Mouse (Mus musculus) limb, embryonic 11.5 days (tissue): ENCODE results near the gene Ldah. TPM values are rescaled to one million over a fixed set of nuclear protein-coding genes. Genes with fewer than 3 reads are reported as not detected.

Experiments
- ATAC-seq: fragments of 200-750 bp; cut with Nextera tagmentation; 2 replicates; pipeline ENCODE4 v1.8.0; 2017; ENCODE audit warnings: low read depth; ENCODE audit not compliant: insufficient number of reproducible peaks, low FRiP score, low TSS enrichment
- DNase-seq: peaks from one replicate; pipeline ENCODE4 v3.0.0-alpha.2; 2015; ENCODE audit warnings: low spot score
- H3K27ac ChIP-seq: fragments of 300-500 bp; sonication (generic); replicated peaks from 2 replicates; pipeline ENCODE4 v1.5.1; 2014; ENCODE audit warnings: low read depth, mild to moderate bottlenecking, low read length
- H3K27me3 ChIP-seq: fragments of 300-500 bp; sonication (generic); 2 replicates; pipeline ENCODE4 v1.6.1; 2014; ENCODE audit warnings: mild to moderate bottlenecking, low read length, mixed read lengths; ENCODE audit not compliant: control insufficient read depth, insufficient read depth
- H3K36me3 ChIP-seq: fragments of 300-500 bp; sonication (generic); 2 replicates; pipeline ENCODE4 v1.6.1; 2014; ENCODE audit warnings: mild to moderate bottlenecking, low read length, moderate library complexity, mixed read lengths; ENCODE audit not compliant: control insufficient read depth, insufficient read depth
- H3K4me1 ChIP-seq: fragments of 300-500 bp; sonication (generic); 2 replicates; pipeline ENCODE4 v1.6.1; 2014; ENCODE audit warnings: low read length, mixed read lengths; ENCODE audit not compliant: control insufficient read depth, insufficient read depth
- H3K4me2 ChIP-seq: fragments of 300-500 bp; sonication (generic); 2 replicates; pipeline ENCODE4 v1.6.1; 2014; ENCODE audit warnings: low read depth, mild to moderate bottlenecking, moderate library complexity; ENCODE audit not compliant: severe bottlenecking
- H3K4me3 ChIP-seq: fragments of 300-500 bp; sonication (generic); 2 replicates; pipeline ENCODE4 v1.5.1; 2014; ENCODE audit warnings: low read depth, low read length
- H3K9ac ChIP-seq: fragments of 300-500 bp; sonication (generic); 2 replicates; pipeline ENCODE4 v1.6.1; 2014; ENCODE audit warnings: mild to moderate bottlenecking, low read length
- H3K9me3 ChIP-seq: fragments of 300-500 bp; sonication (generic); 2 replicates; pipeline ENCODE4 v1.6.1; 2016; ENCODE audit warnings: low read length; ENCODE audit not compliant: control insufficient read depth
- WGBS: fragments of 180-500 bp; shearing (Covaris S2); extraction: QIAGEN DNeasy Blood & Tissue Kit; methylation state at CpG from one replicate; pipeline ENCODE4 v1.1.7; 2014; 5-methylcytosine and 5-hydroxymethylcytosine counted together
- polyA plus RNA-seq: library from polyadenylated mRNA; unstranded; fragments of >200 nt; fragmentation: Nextera tagmentation; extraction: Ambion mirVana; gene quantifications from 2 replicates; pipeline ENCODE4 v1.2.1, GENCODE M21; 2014

Gene Ldah
- polyA plus RNA-seq, 1 experiment from 2014 or later = 62.2 TPM

- H3K4me1 ChIP-seq = no peaks in the 10 kb centered on the region
- H3K36me3 ChIP-seq = no peaks in the 10 kb centered on the region
- no peaks in the 10 kb centered on the region for H3K27me3 ChIP-seq
- peak overlapping the region; percentile 18 for H3K9ac ChIP-seq
- no peak overlapping the region for H3K27ac ChIP-seq
- DNase-seq (peak; percentile 99), ATAC-seq (peak; percentile 85)
- H3K9me3 ChIP-seq = no peaks in the 10 kb centered on the region
- 44% methylated on average over 17 of the region's 17 CpGs for WGBS
- no peak overlapping the region for H3K4me2 ChIP-seq
- H3K4me3 ChIP-seq = no peak overlapping the region
These were observed 119.1 kb downstream of the Ldah start for GRCm38 (mm10) chr12:8326825-8327674.

GRCm38 (mm10) chr12:8327675-8328053, 119.8 kb downstream of the Ldah start:
- Histone ChIP-seq H3K36me3 (no peaks in the 10 kb centered on the region), H3K4me2 (no peak overlapping the region), H3K9me3 (no peaks in the 10 kb centered on the region), H3K4me3 (no peak overlapping the region), H3K4me1 (no peaks in the 10 kb centered on the region), H3K9ac (peak overlapping the region; percentile 18), H3K27me3 (no peaks in the 10 kb centered on the region), H3K27ac (no peak overlapping the region)
- no peak for ATAC-seq
- 93% methylated on average over 1 of the region's 1 CpGs for WGBS
- no peak for DNase-seq

- no peak overlapping the region for H3K4me2 ChIP-seq
- no peak overlapping the region for H3K9ac ChIP-seq
- ATAC-seq (no peak), DNase-seq (no peak)
- no peaks in the 10 kb centered on the region for H3K36me3 ChIP-seq
- H3K4me3 ChIP-seq = no peak overlapping the region
- no peaks in the 10 kb centered on the region for H3K4me1 ChIP-seq
- H3K27ac ChIP-seq = no peak overlapping the region
- H3K27me3 ChIP-seq = no peaks in the 10 kb centered on the region
- H3K9me3 ChIP-seq = no peaks in the 10 kb centered on the region
- 95% methylated on average over 7 of the region's 7 CpGs for whole genome bisulfite sequencing
These were observed 121.3 kb downstream of the Ldah start for GRCm38 (mm10) chr12:8329236-8329635.

- Histone ChIP-seq H3K27me3 (no peaks in the 10 kb centered on the region), H3K4me2 (no peak overlapping the region), H3K36me3 (no peaks in the 10 kb centered on the region), H3K4me1 (no peaks in the 10 kb centered on the region), H3K27ac (no peak overlapping the region), H3K4me3 (no peak overlapping the region), H3K9ac (no peak overlapping the region), H3K9me3 (no peaks in the 10 kb centered on the region)
- ATAC-seq (no peak), DNase-seq (no peak)
- WGBS = 76% methylated on average over 14 of the region's 14 CpGs
These were observed 123.7 kb downstream of the Ldah start for GRCm38 (mm10) chr12:8331489-8332173.

GRCm38 (mm10) chr12:8332174-8332542, 124.3 kb downstream of the Ldah start:
- 66% methylated on average over 5 of the region's 5 CpGs for WGBS
- ATAC-seq (no peak), DNase-seq (no peak)
- Histone ChIP-seq H3K9me3 (no peaks in the 10 kb centered on the region), H3K9ac (no peak overlapping the region), H3K36me3 (0 out of 2 replicates have a peak, but pooled peaks cover 1% of the 10 kb centered on the region), H3K27me3 (no peaks in the 10 kb centered on the region), H3K4me2 (no peak overlapping the region), H3K4me3 (no peak overlapping the region), H3K27ac (no peak overlapping the region), H3K4me1 (no peaks in the 10 kb centered on the region)

GRCm38 (mm10) chr12:8333617-8334016, 125.7 kb downstream of the Ldah start:
- Histone ChIP-seq H3K27ac (no peak overlapping the region), H3K9ac (no peak overlapping the region), H3K4me2 (no peak overlapping the region), H3K4me1 (no peaks in the 10 kb centered on the region), H3K9me3 (no peaks in the 10 kb centered on the region), H3K4me3 (no peak overlapping the region), H3K36me3 (0 out of 2 replicates have a peak, but pooled peaks cover 2% of the 10 kb centered on the region), H3K27me3 (no peaks in the 10 kb centered on the region)
- WGBS = 86% methylated on average over 8 of the region's 8 CpGs
- ATAC-seq (no peak), DNase-seq (no peak)

- WGBS = 84% methylated on average over 4 of the region's 4 CpGs
- Histone ChIP-seq H3K9ac (no peak overlapping the region), H3K9me3 (no peaks in the 10 kb centered on the region), H3K27me3 (no peaks in the 10 kb centered on the region), H3K27ac (no peak overlapping the region), H3K4me2 (no peak overlapping the region), H3K36me3 (0 out of 2 replicates have a peak, but pooled peaks cover 2% of the 10 kb centered on the region), H3K4me1 (no peaks in the 10 kb centered on the region), H3K4me3 (no peak overlapping the region)
- DNase-seq (no peak), ATAC-seq (no peak)
These were observed 126.4 kb downstream of the Ldah start for GRCm38 (mm10) chr12:8334261-8334660.
